Mouse (Mus musculus) thymus, postnatal 0 days (tissue): ENCODE results near the gene Lat. TPM values are rescaled to one million over a fixed set of nuclear protein-coding genes. Genes with fewer than 3 reads are reported as not detected.
"Not testable (repeated sequence)": the region's sequence is repeated elsewhere in the genome, so short reads cannot be mapped to it uniquely, and the experiment has no call there.

Experiments used
- DNase-seq: peaks from one replicate; pipeline ENCODE4 v3.0.0-alpha.2; 2015; ENCODE audit warnings: low spot score
- microRNA-seq: library from miRNA; unstranded; fragments of <30 nt; microRNA quantifications from one replicate; pipeline ENCODE4, GENCODE M21; 2016; ENCODE audit warnings: borderline number of aligned reads
- polyA plus RNA-seq: library from polyadenylated mRNA; unstranded; fragments of >200 nt; fragmentation: Nextera tagmentation; extraction: Ambion mirVana; gene quantifications from 2 replicates; pipeline ENCODE4 v1.2.1, GENCODE M21; 2015

Gene Lat
- polyA plus RNA-seq, 1 experiment from 2014 or later: 890 TPM

DNA sequence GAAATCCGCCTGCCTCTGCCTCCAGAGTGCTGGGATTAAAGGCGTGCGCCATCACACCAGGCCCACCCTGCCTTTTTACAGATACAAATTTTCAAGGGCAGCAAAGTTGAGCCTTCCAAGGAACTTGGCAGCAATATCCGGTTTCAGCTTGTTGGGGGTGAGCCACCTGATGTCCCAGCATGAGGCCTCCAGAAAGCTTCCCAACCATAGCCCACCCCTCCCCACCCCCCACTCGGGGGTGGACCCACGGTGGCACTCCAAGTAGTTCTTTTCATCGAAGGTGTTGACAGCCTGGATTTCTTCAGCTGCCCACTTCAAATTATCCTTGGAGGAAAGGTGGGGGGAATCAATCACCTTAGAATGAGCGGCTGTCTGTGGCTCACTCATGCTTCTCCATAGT is 30.5 kb downstream of the Lat start:
- DNase-seq: peak; percentile 21

DNA sequence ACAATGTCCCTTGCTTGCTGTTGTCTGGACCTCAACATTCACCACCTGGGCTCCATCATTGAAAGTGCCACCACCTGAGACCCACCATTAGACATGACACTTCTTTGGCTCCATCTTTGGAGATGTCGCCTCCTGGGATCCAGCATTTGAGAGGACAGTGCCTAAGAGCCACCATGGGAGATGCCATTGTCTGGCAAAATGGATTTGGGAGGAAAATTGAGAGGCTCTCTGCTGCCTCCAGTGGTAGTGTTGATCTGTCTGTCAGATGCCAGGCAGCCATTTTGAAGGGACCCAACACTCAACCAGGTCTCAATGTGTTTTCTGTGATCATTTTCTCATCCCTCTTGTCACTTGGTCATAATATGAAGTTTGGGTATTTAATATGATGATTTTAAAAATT is 33.8 kb downstream of the Lat start:
- no peak for DNase-seq

DNA sequence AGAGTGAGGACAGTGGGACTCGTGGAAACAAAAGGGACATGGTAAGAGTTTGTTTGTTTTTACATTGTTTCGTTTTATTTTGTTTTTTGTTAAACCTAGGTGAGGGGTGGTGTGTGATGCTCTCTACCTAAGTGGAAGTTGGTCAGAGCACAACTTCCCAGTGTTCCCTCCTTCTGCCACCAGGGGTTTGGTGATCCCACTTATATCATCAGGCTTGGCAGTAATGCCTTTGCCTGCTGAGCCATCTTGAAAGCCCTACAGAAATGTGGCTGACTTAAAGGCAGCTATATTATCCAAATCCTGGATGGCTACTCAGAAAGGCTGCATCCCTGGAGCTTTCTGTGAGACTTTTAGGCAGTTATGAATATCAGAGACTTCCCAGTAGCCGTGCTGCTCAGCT is 36.7 kb downstream of the Lat start:
- DNase-seq: no peak

DNA sequence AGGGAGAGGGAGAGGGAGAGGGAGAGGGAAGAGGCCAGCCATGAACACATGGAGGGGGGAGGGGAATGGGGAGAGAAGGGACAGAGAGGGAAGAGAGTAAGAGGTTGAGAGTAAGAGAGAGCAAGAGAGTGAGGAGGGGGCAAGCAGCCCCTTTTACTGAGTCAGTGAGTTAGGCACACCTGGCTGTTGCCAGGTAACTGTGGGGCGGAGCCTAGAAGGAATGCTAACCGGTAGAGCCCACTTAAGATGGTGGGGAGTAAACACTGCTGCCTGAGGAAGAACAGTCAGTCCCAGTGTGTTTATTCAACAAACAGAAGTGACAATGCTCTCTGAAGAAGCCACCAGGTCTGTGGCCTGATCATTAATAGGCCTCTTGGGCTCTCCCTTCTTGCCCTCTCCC is 38.7 kb downstream of the Lat start:
- DNase-seq: no peak

DNA sequence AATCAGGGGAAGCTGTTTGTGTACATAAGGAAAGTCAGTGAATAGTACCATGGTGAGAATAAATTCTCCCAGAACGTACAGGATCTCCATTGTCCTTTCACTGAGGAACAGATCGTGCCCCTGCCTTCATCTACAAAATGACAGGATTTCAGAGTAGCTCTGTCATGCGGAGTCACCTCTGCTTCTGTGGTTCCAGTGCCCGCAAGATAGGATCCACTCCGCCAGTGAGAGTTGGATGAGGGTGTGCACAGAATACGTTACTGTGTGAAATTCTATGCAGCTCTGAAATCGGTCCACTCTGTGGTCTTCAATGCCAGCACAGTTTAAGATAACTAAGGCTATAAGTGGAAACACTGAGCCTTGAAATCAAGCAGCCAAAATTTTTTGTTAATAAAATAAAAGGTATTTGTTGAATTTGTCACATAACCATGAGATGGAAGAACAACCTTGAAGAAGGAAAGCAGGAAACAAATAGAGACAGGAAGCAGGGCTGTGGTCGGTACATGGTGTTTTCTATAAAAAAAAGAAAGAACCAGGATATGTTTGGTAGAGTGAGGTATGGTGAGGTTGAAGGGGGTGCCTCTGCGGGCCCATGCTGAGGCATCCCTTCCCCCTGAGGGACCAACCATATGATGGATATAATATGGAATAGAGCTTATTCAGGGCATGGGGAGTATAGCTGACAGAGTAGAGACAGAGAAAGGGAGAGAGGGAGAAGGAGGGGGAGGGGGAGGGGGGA is 39.3 kb downstream of the Lat start:
- peak; percentile 55 for DNase-seq

GRCm38 (mm10) chr7:126328848-126329247 is 40.5 kb downstream of the Lat start:
- DNase-seq: not testable (repeated sequence)

- not testable (repeated sequence) for DNase-seq
Observed at GRCm38 (mm10) chr7:126325576-126326273, 43.6 kb downstream of the Lat start.

DNA sequence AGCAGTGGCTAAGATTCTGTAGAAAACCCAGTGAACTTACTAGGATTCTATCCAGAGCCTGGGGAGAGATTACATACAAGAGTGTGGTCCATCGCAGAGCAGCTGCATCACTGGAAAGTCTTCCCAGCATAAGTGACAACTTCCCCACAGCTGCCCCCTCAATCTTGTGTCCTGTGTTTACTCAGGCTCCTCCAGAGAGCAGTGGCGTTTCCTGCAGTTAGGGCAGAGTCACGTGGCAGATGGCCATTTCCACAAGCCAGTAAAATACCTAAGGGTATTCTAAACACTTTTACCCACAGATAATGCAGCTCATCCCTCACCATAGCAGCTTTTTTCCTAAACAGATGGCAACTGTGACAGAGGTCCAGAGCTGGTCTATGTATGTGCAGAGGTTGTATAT is 44.6 kb downstream of the Lat start:
- DNase-seq: no peak

GRCm38 (mm10) chr7:126323729-126324128 is 45.6 kb downstream of the Lat start:
- peak; percentile 91 for DNase-seq

DNA sequence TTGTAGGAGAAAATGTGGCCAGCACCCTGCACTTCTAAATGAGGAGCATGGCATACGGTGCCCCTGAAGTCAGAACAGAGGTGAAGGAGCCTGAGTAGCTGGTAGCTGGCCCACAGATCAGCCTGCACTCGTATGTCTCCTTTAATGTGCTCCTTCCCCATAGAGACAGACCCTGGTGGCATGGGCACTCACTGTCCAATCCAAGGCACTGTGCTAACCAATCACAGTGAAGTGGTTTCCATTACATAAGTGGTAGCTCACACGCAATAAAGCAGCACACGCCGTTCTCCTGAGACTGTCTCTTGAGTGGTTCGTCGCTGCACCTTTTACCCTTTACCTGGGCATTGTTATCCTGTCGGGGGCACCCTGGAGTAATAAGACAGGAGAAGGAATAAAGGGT is 55.1 kb downstream of the Lat start:
- no peak for DNase-seq

Small RNA genes within 50 kb of the gene (microRNA-seq; reads per million reads assigned to microRNA genes)
- gene Mir7058: 5.8 reads per million, percentile 9 among the genes with 10 or more reads in this experiment

Other genes with a start within 250 kb of the Lat start
- gene Xpo6, start 169.1 kb downstream of the Lat start, polyA plus RNA-seq: 46.8 and 56.5 TPM in 2 replicates
- gene Sbk1, start 97.0 kb downstream of the Lat start, polyA plus RNA-seq: 17.9 and 19.1 TPM in 2 replicates
- 39.4 and 43.3 TPM in 2 replicates for gene Spns1, start 7.9 kb upstream of the Lat start, polyA plus RNA-seq
- 5.1 and 6.7 TPM in 2 replicates for gene Nfatc2ip, start 27.2 kb upstream of the Lat start, polyA plus RNA-seq
- gene Cd19, start 45.3 kb upstream of the Lat start, polyA plus RNA-seq: 0.13 and 0.22 TPM in 2 replicates
- 22.2 and 22.7 TPM in 2 replicates for gene Rabep2, start 59.2 kb upstream of the Lat start, polyA plus RNA-seq
- gene Atp2a1, start 93.5 kb upstream of the Lat start, polyA plus RNA-seq: 3.1 and 4.2 TPM in 2 replicates
- gene Sh2b1, start 105.9 kb upstream of the Lat start, polyA plus RNA-seq: 37.8 and 38.6 TPM in 2 replicates
- gene Tufm, start 117.8 kb upstream of the Lat start, polyA plus RNA-seq: 95.4 and 104 TPM in 2 replicates
- 37.9 and 38.5 TPM in 2 replicates for gene Atxn2l, start 133.9 kb upstream of the Lat start, polyA plus RNA-seq
- gene Eif3c, start 196.8 kb upstream of the Lat start, polyA plus RNA-seq: 246 and 259 TPM in 2 replicates
- 1.2 TPM in 2 replicates for gene Apobr, start 215.4 kb upstream of the Lat start, polyA plus RNA-seq
- 28.2 and 30.2 TPM in 2 replicates for gene Cln3, start 216.2 kb upstream of the Lat start, polyA plus RNA-seq
- gene Il27, start 225.4 kb upstream of the Lat start, polyA plus RNA-seq: 0.54 and 0.85 TPM in 2 replicates